Mouse (Mus musculus) cortical plate, adult 2 months (tissue): ENCODE measurements around the gene Dupd1.

Experiments
- CTCF ChIP-seq: fragments of 200-500 bp; IDR thresholded peaks from 2 replicates; pipeline ENCODE4 v1.5.1; 2011; ENCODE audit warnings: mild to moderate bottlenecking, control low read depth, low read length; ENCODE audit not compliant: insufficient read depth; ENCODE audit errors: extremely low read depth
- POLR2A ChIP-seq: fragments of 200-500 bp; IDR thresholded peaks from 2 replicates; pipeline ENCODE4 v1.6.1; 2011; ENCODE audit warnings: mild to moderate bottlenecking, low read length, control low read depth; ENCODE audit not compliant: insufficient read depth; ENCODE audit errors: extremely low read depth

DNA sequence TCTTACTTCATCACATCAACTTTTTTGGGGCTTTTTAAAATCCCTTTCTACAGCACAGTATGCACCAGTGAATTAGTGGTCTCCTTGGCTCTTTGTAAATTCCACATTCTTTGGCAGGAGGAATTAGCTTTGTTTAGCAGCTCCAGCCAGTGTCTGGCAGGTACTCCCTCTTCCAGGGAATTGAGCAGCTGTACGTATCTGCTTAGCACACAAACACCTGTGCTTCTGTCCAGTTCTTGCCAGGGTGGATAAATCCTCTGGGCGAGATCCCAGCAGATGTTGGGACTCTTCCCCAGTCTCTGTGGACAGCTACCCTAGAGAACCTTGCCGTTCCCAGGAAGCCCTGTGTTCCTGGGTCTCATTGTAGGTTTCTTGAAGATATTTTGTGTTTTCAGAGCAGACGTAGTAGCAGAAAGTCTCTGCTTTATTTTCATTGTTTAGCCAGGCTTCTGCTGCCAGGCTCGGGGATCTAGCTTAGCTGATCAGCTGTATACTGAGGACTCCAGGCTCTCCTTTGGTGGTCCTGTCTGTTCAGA is 82.6 kb downstream of the Dupd1 start:
- TF ChIP-seq POLR2A (no peak), CTCF (no peak)
